Mouse (Mus musculus): ENCODE results near the gene Rgs5. TPM values are rescaled to one million over a fixed set of nuclear protein-coding genes. Genes with fewer than 3 reads are reported as not detected.

Gene Rgs5
- polyA plus RNA-seq, 1 experiment from 2014 or later = 10.5 TPM

DNA sequence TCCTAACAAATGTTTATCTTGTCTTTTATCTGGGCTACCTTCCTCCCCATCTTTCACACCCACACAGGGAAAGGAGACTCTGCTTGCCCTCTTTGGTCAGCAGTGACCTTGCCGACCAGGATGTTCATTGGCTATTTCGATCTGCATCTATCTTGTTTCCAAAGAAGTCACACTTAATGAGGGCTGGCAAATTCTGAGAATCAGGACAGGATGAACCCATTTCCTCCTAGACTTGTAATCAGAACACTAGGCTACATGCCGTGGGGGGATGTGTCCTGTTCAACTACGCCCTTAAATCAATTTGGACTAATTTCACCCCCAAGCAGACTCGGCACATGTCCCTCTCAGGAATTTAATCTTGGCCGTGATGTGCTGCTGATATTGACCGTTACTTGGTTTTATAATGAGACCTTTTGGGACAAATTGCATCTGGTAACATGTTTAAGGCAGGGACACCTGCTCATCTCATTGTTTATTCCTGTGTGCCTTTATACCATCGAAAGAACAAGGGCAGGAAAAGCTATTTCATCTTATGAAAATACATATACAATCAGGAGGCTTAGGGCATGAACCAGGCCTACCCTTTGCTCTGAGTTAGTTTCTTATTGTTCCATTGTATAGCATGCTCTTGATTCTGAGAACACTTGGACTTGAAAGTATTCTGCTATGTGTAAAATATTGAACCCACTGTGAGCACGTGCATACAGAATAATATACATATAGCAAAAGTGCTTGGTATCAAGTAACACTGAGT, 25.3 kb downstream of the Rgs5 start:
- Histone ChIP-seq H3K27ac (no peak overlapping the region), H3K4me1 (replicated peaks) (no peaks in the 10 kb centered on the region), H3K36me3 (no peaks in the 10 kb centered on the region), H3K27me3 (no peaks in the 10 kb centered on the region), H3K4me3 (replicated peaks) (no peak overlapping the region), H3K4me2 (replicated peaks) (no peak overlapping the region), H3K9ac (replicated peaks) (no peak overlapping the region), H3K9me3 (no peaks in the 10 kb centered on the region)
- no peak for ATAC-seq
- 76% methylated on average over 9 of the region's 9 CpGs for WGBS

DNA sequence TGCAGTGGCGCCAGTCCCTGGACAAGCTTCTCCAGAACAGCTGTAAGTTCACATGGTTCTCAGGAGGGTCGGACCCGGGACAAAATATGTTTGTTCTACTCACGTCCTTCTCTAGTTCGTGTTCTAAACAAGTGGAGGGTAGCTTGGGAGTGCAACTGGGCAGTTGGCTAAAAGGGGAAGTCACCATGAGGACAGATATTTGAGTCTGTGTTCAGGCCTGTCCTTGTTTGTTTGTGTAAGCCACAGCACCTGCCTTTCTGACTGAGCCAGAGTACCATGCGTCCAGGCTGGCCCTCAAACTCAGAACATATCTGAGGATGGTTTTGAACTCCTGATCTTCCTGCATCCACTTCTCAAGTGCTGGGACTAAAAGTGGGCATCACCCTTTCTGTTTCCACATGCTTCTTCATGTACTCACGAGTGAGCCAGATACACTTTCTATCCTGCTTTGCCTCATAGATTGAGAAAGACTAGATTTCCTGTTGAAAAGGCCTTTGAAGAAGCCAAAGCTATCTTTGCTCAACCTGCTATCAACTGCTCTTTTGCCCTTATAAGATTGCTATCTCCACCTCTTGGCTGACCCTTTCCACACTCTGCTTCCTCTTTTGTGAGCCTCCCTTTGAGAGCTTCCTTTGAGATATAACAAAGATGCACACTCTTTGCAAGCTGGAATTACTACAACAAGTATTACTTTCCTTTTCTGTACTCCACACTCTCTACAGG, 27.6 kb downstream of the Rgs5 start:
- no peak overlapping the region for H3K4me3 ChIP-seq (replicated peaks)
- H3K27ac ChIP-seq = no peak overlapping the region
- ATAC-seq = no peak
- H3K27me3 ChIP-seq = no peaks in the 10 kb centered on the region
- H3K4me1 ChIP-seq (replicated peaks) = no peaks in the 10 kb centered on the region
- H3K36me3 ChIP-seq = no peaks in the 10 kb centered on the region
- no peak overlapping the region for H3K4me2 ChIP-seq (replicated peaks)
- no peak overlapping the region for H3K9ac ChIP-seq (replicated peaks)
- WGBS = 86% methylated on average over 7 of the region's 7 CpGs
- no peaks in the 10 kb centered on the region for H3K9me3 ChIP-seq

DNA sequence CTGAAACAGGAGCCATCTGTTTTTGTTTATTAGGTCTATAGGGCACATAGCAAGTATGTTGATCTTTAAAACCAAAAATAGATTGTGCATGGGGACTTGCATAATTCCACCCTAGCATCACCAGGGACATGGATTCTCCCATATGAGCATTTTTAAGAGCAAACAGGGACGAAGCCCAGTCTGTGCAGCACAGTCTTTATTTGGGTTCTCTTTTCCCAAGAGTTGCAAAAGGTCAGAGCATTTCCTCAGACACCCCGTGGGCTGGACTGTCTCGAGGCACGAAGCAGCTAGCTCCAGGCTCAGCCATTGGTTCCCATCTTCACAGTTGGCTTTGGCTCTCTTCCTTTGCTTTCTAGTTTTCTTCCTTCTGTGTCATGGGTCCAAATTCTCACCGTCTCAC, 30.0 kb downstream of the Rgs5 start:
- no peak overlapping the region for H3K27ac ChIP-seq
- no peak for ATAC-seq
- no peaks in the 10 kb centered on the region for H3K27me3 ChIP-seq
- H3K9me3 ChIP-seq = no peaks in the 10 kb centered on the region
- H3K4me3 ChIP-seq (replicated peaks) = no peak overlapping the region
- H3K9ac ChIP-seq (replicated peaks) = no peak overlapping the region
- 85% methylated on average over 5 of the region's 5 CpGs for WGBS
- H3K36me3 ChIP-seq = no peaks in the 10 kb centered on the region
- no peak overlapping the region for H3K4me2 ChIP-seq (replicated peaks)
- H3K4me1 ChIP-seq (replicated peaks) = no peaks in the 10 kb centered on the region

DNA sequence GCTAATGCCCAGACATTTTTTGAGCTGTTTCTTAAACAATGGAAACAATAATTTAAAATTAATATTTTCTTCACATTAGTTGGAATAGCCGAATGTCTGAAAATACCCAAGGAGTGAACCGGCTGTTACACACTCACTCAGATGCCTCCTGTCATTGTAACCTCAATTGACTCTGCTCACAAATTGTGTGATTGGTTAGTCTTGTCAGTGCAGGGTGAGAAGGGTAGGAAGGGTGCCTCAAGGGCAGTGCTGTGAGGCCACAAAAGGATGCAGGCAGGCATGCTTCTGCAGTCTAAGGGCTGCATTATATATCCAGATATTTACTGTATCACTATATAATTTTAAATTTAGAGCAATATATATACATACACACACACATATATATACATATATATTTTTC, 37.7 kb downstream of the Rgs5 start:
- no peak overlapping the region for H3K4me2 ChIP-seq (replicated peaks)
- peaks cover 10% of the 10 kb centered on the region for H3K4me1 ChIP-seq (replicated peaks)
- no peak overlapping the region for H3K9ac ChIP-seq (replicated peaks)
- H3K9me3 ChIP-seq = no peaks in the 10 kb centered on the region
- no peaks in the 10 kb centered on the region for H3K36me3 ChIP-seq
- WGBS = 56% methylated on average over 2 of the region's 2 CpGs
- no peak overlapping the region for H3K4me3 ChIP-seq (replicated peaks)
- ATAC-seq = no peak
- H3K27me3 ChIP-seq = no peaks in the 10 kb centered on the region
- no peak overlapping the region for H3K27ac ChIP-seq

DNA sequence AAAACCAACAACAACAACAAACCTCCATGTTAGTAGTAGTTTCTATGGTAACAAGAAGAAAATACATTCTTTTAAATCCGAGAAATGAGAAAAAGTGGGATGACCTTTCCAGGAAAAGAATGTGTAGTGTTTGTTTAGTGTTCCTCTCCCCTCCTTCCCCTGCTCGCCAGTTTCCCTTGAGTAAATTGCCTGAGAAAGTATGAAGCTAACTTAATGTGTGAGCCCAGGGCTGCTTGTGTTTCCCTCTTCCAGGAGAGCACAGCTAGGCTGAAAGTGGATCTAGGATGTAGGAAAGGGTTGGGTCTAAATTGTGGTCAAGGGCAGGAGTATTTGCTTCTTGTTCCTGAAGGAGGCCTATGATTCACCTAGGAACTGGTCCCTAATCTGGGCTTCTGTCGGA, 38.2 kb downstream of the Rgs5 start:
- Histone ChIP-seq H3K9me3 (no peaks in the 10 kb centered on the region), H3K27ac (no peak overlapping the region), H3K4me3 (replicated peaks) (no peak overlapping the region), H3K27me3 (no peaks in the 10 kb centered on the region), H3K9ac (replicated peaks) (no peak overlapping the region), H3K36me3 (no peaks in the 10 kb centered on the region), H3K4me1 (replicated peaks) (peaks cover 10% of the 10 kb centered on the region), H3K4me2 (replicated peaks) (no peak overlapping the region)
- WGBS = 64% methylated on average over 3 of the region's 3 CpGs
- no peak for ATAC-seq

DNA sequence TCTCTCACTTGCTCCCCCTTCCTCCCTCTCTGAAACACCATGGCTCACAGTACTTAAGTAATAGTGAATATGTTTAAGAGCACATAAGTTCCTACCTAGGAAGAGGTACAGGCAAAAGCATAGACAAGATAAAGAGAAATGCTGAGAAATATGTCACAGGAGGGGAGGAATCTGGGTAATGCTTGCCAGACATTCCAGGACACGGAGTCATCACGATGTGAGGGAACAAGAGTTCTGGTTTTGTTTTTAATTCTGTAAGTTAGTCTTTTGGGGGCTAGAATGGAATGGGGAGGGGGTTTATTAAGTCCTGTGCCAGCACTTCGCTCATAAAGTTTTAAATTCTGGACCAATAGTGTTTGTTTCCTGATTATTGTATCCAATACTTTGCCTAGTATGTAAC, 40.1 kb downstream of the Rgs5 start:
- Histone ChIP-seq H3K36me3 (no peaks in the 10 kb centered on the region), H3K27ac (no peak overlapping the region), H3K27me3 (no peaks in the 10 kb centered on the region), H3K9ac (replicated peaks) (no peak overlapping the region), H3K4me3 (replicated peaks) (no peak overlapping the region), H3K4me2 (replicated peaks) (no peak overlapping the region), H3K4me1 (replicated peaks) (peaks cover 10% of the 10 kb centered on the region), H3K9me3 (no peaks in the 10 kb centered on the region)
- no peak for ATAC-seq
- WGBS = 91% methylated on average over 3 of the region's 3 CpGs

DNA sequence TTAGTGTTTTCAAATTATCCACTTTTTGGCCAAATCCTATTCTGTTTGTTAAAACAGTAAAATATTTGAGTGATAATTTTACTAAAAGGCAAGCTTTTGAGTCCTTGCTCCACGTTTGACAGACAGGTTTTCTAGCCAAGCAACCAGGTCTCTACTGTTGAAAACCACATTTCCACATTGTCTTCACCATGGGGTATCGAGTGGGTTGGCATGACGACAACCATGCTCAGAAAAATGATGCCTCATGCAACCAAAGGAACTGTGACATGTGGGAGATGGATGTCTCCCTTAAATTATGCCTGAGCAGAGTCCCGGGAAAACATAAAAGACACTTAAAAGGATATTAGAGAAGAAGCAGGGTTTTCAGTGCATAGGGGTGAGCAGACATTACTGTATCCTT, 41.9 kb downstream of the Rgs5 start:
- Histone ChIP-seq H3K4me2 (replicated peaks) (no peak overlapping the region), H3K27ac (no peak overlapping the region), H3K4me1 (replicated peaks) (peaks cover 10% of the 10 kb centered on the region), H3K9ac (replicated peaks) (no peak overlapping the region), H3K9me3 (no peaks in the 10 kb centered on the region), H3K27me3 (no peaks in the 10 kb centered on the region), H3K36me3 (no peaks in the 10 kb centered on the region), H3K4me3 (replicated peaks) (no peak overlapping the region)
- WGBS = 85% methylated on average over 4 of the region's 4 CpGs
- no peak for ATAC-seq

DNA sequence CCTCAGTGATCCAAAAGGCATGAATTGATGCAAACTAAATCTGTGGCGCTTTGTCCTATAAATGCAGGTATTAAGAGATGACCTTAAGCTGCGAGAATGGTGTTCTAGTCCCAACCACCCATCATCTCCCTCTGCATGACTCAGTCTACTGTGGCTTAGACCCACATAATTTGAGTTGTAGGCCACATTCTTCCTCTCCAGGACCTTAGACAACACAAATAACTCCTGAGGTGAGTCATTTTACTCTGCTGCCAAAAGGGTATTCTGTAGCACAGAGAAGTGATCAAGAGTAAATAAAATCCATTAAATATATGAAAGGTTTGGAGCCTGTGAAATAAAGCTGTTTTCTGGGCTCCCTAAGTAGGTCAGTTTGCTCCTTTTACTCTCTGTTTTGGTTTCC, 43.9 kb downstream of the Rgs5 start:
- Histone ChIP-seq H3K36me3 (no peaks in the 10 kb centered on the region), H3K4me1 (replicated peaks) (no peaks in the 10 kb centered on the region), H3K9ac (replicated peaks) (no peak overlapping the region), H3K27ac (no peak overlapping the region), H3K4me2 (replicated peaks) (no peak overlapping the region), H3K27me3 (no peaks in the 10 kb centered on the region), H3K4me3 (replicated peaks) (no peak overlapping the region), H3K9me3 (no peaks in the 10 kb centered on the region)
- ATAC-seq = no peak
- WGBS = 83% methylated on average over 2 of the region's 2 CpGs

DNA sequence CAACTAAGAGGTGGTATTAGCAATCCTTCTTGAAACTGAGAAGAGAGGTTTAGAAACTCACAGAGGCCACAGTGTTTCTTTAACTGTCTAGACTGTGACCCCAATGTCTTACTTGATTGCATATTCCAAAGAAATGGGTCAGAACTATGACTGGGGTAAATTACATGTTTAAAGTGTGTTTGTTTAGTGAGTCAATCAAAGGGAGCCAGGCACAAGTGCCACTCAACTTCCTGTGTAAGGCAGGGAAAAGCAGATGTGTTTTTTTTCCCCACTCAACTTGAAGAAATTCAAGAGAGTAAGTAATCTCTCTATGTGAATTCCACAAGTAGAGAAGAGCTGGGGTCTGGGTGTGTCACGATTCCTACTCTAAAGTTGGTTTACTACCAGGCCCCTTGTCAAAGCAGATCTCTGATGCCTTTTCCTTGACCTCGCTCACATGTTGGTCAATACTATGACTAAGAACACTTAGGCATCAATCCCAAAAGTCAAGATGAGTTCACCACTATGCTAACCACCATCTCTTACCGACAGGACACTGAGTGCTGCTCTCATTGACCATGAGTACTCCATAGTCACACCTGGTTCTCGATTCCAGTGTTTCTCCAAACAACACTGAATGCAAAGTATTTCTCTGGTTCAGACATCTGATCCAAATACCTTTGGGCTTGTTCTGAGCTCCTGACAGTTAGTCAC, 49.2 kb downstream of the Rgs5 start:
- Histone ChIP-seq H3K4me3 (replicated peaks) (no peak overlapping the region), H3K9ac (replicated peaks) (no peak overlapping the region), H3K36me3 (no peaks in the 10 kb centered on the region), H3K27ac (no peak overlapping the region), H3K4me1 (replicated peaks) (no peaks in the 10 kb centered on the region), H3K27me3 (no peaks in the 10 kb centered on the region), H3K9me3 (no peaks in the 10 kb centered on the region), H3K4me2 (replicated peaks) (no peak overlapping the region)
- 94% methylated on average over 4 of the region's 4 CpGs for WGBS
- ATAC-seq = no peak

DNA sequence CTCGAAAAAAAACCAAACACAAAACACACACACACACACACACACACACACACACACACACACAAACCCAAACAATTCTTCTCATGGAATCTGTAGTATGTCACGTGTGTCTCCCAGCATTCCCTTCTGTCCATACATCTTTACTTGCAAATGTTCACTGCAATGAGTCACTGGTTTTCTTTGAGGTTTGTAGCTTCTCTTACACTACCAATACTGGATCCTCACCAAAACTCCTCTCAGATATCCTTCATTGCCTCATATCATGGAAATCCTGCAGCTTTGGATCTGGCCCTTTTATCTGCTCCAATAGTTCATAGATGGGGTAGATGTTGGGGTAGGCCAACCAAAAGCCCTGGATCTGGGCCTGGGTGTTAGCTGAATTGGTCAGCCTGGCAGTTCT, 66.5 kb downstream of the Rgs5 start:
- no peaks in the 10 kb centered on the region for H3K36me3 ChIP-seq
- 86% methylated on average over 2 of the region's 2 CpGs for WGBS
- no peak for ATAC-seq

DNA sequence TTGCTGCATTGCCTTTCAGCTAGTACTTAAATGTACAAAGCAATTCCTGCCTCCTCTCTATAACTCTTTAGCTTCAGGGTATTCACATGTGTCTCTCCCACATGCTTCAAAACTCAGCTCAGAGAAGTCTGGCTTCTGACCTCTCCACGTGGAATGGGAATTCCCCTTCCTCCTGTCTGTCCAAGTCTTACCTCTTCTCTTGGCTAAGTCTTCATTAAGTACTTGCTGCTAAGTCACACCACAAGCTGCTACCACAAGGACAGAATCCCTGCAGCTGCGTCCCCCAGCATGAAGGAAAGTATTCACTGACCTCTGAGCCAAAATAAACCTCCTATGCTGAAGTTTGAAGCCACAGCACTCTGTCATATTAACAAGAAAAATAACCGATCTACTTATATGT, 71.0 kb downstream of the Rgs5 start:
- Histone ChIP-seq H3K4me2 (replicated peaks) (no peak overlapping the region), H3K9ac (replicated peaks) (no peak overlapping the region), H3K9me3 (no peaks in the 10 kb centered on the region), H3K4me1 (replicated peaks) (no peaks in the 10 kb centered on the region), H3K36me3 (no peaks in the 10 kb centered on the region), H3K27me3 (no peaks in the 10 kb centered on the region), H3K4me3 (replicated peaks) (no peak overlapping the region), H3K27ac (no peak overlapping the region)
- ATAC-seq = no peak
- WGBS = 76% methylated on average over 3 of the region's 3 CpGs

More for the DNA sequence above, 66.5 kb downstream of the Rgs5 start:
- Histone ChIP-seq H3K27me3 (no peaks in the 10 kb centered on the region), H3K4me2 (replicated peaks) (no peak overlapping the region), H3K9me3 (no peaks in the 10 kb centered on the region), H3K27ac (no peak overlapping the region), H3K9ac (replicated peaks) (no peak overlapping the region), H3K4me3 (replicated peaks) (no peak overlapping the region), H3K4me1 (replicated peaks) (no peaks in the 10 kb centered on the region)

DNA sequence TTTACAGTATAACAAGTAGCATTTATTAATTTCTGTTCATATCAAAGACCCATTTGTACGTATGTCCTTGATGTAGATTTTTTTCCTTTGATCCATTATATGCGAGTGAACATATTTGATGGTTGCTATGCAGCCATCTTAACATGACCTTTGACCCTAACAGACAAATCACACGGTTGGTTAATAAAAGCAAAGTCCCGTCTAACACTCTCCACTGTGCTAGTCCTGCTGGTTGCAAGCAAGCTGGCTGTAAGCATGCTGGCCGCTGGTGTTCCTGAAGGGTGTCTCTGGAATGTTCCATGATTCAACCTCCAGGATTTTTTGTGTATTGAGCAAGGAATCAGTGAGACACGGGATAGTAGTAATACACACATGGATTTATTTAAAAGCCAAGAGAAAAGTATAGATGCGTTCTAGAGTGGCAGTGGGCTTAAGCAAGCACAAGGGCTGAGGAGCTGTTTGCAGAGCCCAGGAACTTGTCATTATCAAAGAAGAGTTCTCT, 75.3 kb downstream of the Rgs5 start:
- Histone ChIP-seq H3K36me3 (no peaks in the 10 kb centered on the region), H3K27me3 (no peaks in the 10 kb centered on the region), H3K4me1 (replicated peaks) (no peaks in the 10 kb centered on the region), H3K4me2 (replicated peaks) (no peak overlapping the region), H3K4me3 (replicated peaks) (no peak overlapping the region), H3K9me3 (no peaks in the 10 kb centered on the region), H3K9ac (replicated peaks) (no peak overlapping the region), H3K27ac (no peak overlapping the region)
- no peak for ATAC-seq
- 47% methylated on average over 7 of the region's 7 CpGs for WGBS
